Mouse (Mus musculus): ENCODE measurements at regions not wholly inside any gene's neighbourhood (a gene's known extent, or its start where the extent isn't known, plus 50 kb on each side); places are given as distances from the start of the nearest gene placed in this dataset.

- no peak for ATAC-seq (ENCODE audit: insufficient read depth, low FRiP score, low read depth)
Measured at GRCm38 (mm10) chr2:171661896-171662511, 381.3 kb downstream of the Cbln4 start.

GRCm38 (mm10) chr2:171657125-171657524 lies 386.1 kb downstream of the Cbln4 start:
- WGBS = 64% methylated on average over 7 of the region's 7 CpGs
- no peak for ATAC-seq (ENCODE audit: insufficient read depth, low FRiP score, low read depth)
- no peak overlapping the region for H3K27ac ChIP-seq
- no peaks in the 10 kb centered on the region for H3K9me3 ChIP-seq
- no peak overlapping the region for H3K4me2 ChIP-seq
- H3K9ac ChIP-seq = no peak overlapping the region
- no peak overlapping the region for H3K4me3 ChIP-seq (replicated peaks)
- no peaks in the 10 kb centered on the region for H3K36me3 ChIP-seq
- no peaks in the 10 kb centered on the region for H3K27me3 ChIP-seq (replicated peaks)
- H3K4me1 ChIP-seq = no peaks in the 10 kb centered on the region

More at GRCm38 (mm10) chr2:171661896-171662511, 381.3 kb downstream of the Cbln4 start:
- Histone ChIP-seq H3K9me3 (no peaks in the 10 kb centered on the region), H3K9ac (no peak overlapping the region), H3K4me1 (no peaks in the 10 kb centered on the region), H3K36me3 (no peaks in the 10 kb centered on the region), H3K27me3 (replicated peaks) (no peaks in the 10 kb centered on the region), H3K4me2 (no peak overlapping the region), H3K27ac (no peak overlapping the region), H3K4me3 (replicated peaks) (no peak overlapping the region)
- WGBS = 79% methylated on average over 8 of the region's 8 CpGs

DNA sequence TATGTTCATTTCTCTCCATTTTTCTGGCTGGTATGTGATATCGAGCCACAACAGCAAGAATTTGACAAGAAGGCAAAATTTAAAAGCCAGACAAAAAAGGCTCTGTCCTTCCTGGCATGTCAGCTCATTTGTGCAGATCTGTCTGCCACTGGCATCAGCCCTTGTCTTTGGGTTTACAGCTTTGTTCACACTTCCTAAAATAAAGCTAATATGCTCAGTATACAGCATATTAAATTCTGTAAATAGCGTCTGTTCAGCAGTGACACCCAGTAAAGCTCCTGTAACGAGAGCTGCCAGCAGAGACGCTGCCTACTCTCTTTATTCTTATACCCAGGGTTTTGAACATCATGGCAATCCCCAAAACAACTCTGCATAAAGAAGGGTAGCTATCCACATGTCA lies 401.5 kb downstream of the Cbln4 start:
- WGBS = 78% methylated on average over 4 of the region's 4 CpGs
- no peak overlapping the region for H3K4me3 ChIP-seq (replicated peaks)
- no peaks in the 10 kb centered on the region for H3K36me3 ChIP-seq
- no peaks in the 10 kb centered on the region for H3K9me3 ChIP-seq
- no peaks in the 10 kb centered on the region for H3K4me1 ChIP-seq
- H3K27me3 ChIP-seq (replicated peaks) = no peaks in the 10 kb centered on the region
- H3K9ac ChIP-seq = no peak overlapping the region
- no peak for ATAC-seq (ENCODE audit: insufficient read depth, low FRiP score, low read depth)
- no peak overlapping the region for H3K27ac ChIP-seq
- no peak overlapping the region for H3K4me2 ChIP-seq

GRCm38 (mm10) chr2:171640478-171640877 lies 402.8 kb downstream of the Cbln4 start:
- no peaks in the 10 kb centered on the region for H3K27me3 ChIP-seq (replicated peaks)
- H3K36me3 ChIP-seq = no peaks in the 10 kb centered on the region
- no peaks in the 10 kb centered on the region for H3K4me1 ChIP-seq
- 75% methylated on average over 9 of the region's 9 CpGs for WGBS
- no peak overlapping the region for H3K4me2 ChIP-seq
- no peak overlapping the region for H3K27ac ChIP-seq
- no peak for ATAC-seq (ENCODE audit: insufficient read depth, low FRiP score, low read depth)
- no peak overlapping the region for H3K9ac ChIP-seq
- H3K4me3 ChIP-seq (replicated peaks) = no peak overlapping the region
- no peaks in the 10 kb centered on the region for H3K9me3 ChIP-seq

DNA sequence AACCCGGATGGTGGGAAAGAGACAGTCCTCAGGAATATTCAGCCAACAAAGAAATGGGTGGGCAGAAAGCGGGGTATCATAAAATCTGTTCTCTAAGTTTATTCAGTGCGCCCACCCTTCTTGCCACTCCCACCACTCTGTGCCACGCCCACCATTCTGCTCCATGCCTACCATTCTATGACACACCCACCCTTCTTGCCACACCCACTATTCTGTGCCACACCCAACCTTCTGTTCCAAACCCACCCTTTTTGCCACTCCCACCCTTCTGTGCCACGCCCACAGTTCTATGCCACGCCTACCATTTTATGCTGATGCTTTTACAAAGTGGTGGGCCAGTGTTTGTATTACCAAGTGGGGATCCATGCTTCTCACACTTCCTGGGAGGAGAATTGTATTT lies 404.3 kb downstream of the Cbln4 start:
- 86% methylated on average over 6 of the region's 6 CpGs for WGBS
- H3K27me3 ChIP-seq (replicated peaks) = no peaks in the 10 kb centered on the region
- no peaks in the 10 kb centered on the region for H3K4me1 ChIP-seq

GRCm38 (mm10) chr2:171636837-171637236 lies 406.4 kb downstream of the Cbln4 start:
- no peak for ATAC-seq (ENCODE audit: insufficient read depth, low FRiP score, low read depth)
- Histone ChIP-seq H3K4me3 (replicated peaks) (no peak overlapping the region), H3K4me1 (no peaks in the 10 kb centered on the region), H3K27me3 (replicated peaks) (no peaks in the 10 kb centered on the region), H3K4me2 (no peak overlapping the region), H3K36me3 (no peaks in the 10 kb centered on the region), H3K9ac (no peak overlapping the region), H3K27ac (no peak overlapping the region), H3K9me3 (no peaks in the 10 kb centered on the region)
- 20% methylated on average over 6 of the region's 6 CpGs for WGBS

More for the DNA sequence above, 404.3 kb downstream of the Cbln4 start:
- ATAC-seq (ENCODE audit: insufficient read depth, low FRiP score, low read depth) = no peak
- no peak overlapping the region for H3K4me2 ChIP-seq
- no peak overlapping the region for H3K4me3 ChIP-seq (replicated peaks)
- no peaks in the 10 kb centered on the region for H3K36me3 ChIP-seq
- H3K9me3 ChIP-seq = no peaks in the 10 kb centered on the region
- H3K27ac ChIP-seq = no peak overlapping the region
- no peak overlapping the region for H3K9ac ChIP-seq

GRCm38 (mm10) chr2:171633355-171634097 lies 409.7 kb downstream of the Cbln4 start:
- Histone ChIP-seq H3K27me3 (replicated peaks) (no peaks in the 10 kb centered on the region), H3K4me1 (no peaks in the 10 kb centered on the region), H3K4me3 (replicated peaks) (no peak overlapping the region), H3K4me2 (no peak overlapping the region), H3K9me3 (no peaks in the 10 kb centered on the region), H3K36me3 (no peaks in the 10 kb centered on the region), H3K9ac (no peak overlapping the region), H3K27ac (no peak overlapping the region)
- WGBS = 57% methylated on average over 15 of the region's 15 CpGs
- ATAC-seq (ENCODE audit: insufficient read depth, low FRiP score, low read depth) = no peak

- Histone ChIP-seq H3K4me3 (replicated peaks) (no peak overlapping the region), H3K27me3 (replicated peaks) (no peaks in the 10 kb centered on the region), H3K9ac (no peak overlapping the region), H3K9me3 (no peaks in the 10 kb centered on the region), H3K27ac (no peak overlapping the region), H3K4me1 (no peaks in the 10 kb centered on the region), H3K36me3 (no peaks in the 10 kb centered on the region), H3K4me2 (no peak overlapping the region)
- 88% methylated on average over 9 of the region's 9 CpGs for WGBS
- ATAC-seq (ENCODE audit: insufficient read depth, low FRiP score, low read depth) = no peak
Measured at GRCm38 (mm10) chr2:171630101-171630715, 413.1 kb downstream of the Cbln4 start.

DNA sequence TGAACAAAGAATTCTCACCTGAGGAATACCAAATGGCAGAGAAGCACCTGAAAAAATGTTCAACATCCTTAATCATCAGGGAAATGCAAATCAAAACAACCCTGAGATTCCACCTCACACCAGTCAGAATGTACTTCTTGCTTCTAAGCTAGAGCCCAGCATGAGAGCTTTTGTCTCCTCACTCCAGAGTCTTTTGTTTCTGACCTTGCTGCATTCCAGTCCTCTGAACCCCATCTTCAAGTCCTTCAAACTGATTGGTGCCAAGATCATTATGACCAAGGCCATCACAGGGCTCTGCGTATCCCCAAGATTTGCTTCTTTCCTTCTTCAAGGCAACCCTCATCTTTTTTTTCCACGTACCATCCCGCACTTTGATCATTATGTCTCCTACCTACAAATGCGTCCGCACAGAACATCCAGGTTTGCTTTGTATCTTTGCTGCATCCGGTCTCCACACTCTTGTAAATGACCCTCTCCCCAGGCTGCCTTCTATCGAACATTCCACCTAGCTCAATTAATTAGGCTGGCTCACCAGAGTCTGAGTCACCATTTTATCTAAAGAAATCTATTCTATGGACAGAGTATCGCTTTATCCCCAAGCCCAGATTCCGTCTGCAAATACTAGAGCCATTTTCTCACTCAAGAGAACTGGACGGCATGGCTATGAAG lies 414.9 kb downstream of the Cbln4 start:
- Histone ChIP-seq H3K27ac (no peak overlapping the region), H3K27me3 (replicated peaks) (no peaks in the 10 kb centered on the region), H3K4me3 (replicated peaks) (no peak overlapping the region), H3K9me3 (no peaks in the 10 kb centered on the region), H3K9ac (no peak overlapping the region), H3K4me2 (no peak overlapping the region), H3K4me1 (no peaks in the 10 kb centered on the region), H3K36me3 (no peaks in the 10 kb centered on the region)
- ATAC-seq (ENCODE audit: insufficient read depth, low FRiP score, low read depth) = no peak
- WGBS = 87% methylated on average over 10 of the region's 10 CpGs

- WGBS = 61% methylated on average over 5 of the region's 5 CpGs
- ATAC-seq (ENCODE audit: insufficient read depth, low FRiP score, low read depth) = no peak
- H3K9me3 ChIP-seq = no peaks in the 10 kb centered on the region
- H3K36me3 ChIP-seq = no peaks in the 10 kb centered on the region
- no peaks in the 10 kb centered on the region for H3K4me1 ChIP-seq
- no peaks in the 10 kb centered on the region for H3K27me3 ChIP-seq (replicated peaks)
- no peak overlapping the region for H3K4me2 ChIP-seq
- H3K4me3 ChIP-seq (replicated peaks) = no peak overlapping the region
- no peak overlapping the region for H3K9ac ChIP-seq
- H3K27ac ChIP-seq = no peak overlapping the region
Measured at GRCm38 (mm10) chr2:171620668-171621067, 422.6 kb downstream of the Cbln4 start.

DNA sequence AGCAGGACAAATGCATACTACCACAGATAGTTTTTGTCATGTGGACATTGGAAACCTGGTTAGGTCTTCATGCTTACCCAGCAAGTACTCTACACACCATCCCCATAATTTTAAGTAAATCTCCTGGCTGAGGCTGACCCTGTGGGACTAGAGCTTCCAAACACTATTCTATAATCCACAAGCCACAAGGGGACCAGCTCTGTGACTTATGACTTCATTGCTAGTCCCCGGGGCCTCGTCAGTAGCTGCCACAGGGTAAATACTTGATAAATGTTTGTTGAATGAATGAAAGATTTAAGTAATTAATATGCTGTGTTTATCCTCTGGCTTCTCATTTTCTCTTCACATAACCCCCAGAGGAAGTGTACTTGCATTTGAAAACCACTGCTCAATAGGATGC lies 423.0 kb downstream of the Cbln4 start:
- 75% methylated on average over 2 of the region's 2 CpGs for WGBS
- H3K4me3 ChIP-seq (replicated peaks) = no peak overlapping the region
- H3K9ac ChIP-seq = no peak overlapping the region
- no peaks in the 10 kb centered on the region for H3K27me3 ChIP-seq (replicated peaks)
- no peaks in the 10 kb centered on the region for H3K9me3 ChIP-seq
- H3K4me2 ChIP-seq = no peak overlapping the region
- ATAC-seq (ENCODE audit: insufficient read depth, low FRiP score, low read depth) = no peak
- no peak overlapping the region for H3K27ac ChIP-seq
- no peaks in the 10 kb centered on the region for H3K4me1 ChIP-seq
- no peaks in the 10 kb centered on the region for H3K36me3 ChIP-seq

DNA sequence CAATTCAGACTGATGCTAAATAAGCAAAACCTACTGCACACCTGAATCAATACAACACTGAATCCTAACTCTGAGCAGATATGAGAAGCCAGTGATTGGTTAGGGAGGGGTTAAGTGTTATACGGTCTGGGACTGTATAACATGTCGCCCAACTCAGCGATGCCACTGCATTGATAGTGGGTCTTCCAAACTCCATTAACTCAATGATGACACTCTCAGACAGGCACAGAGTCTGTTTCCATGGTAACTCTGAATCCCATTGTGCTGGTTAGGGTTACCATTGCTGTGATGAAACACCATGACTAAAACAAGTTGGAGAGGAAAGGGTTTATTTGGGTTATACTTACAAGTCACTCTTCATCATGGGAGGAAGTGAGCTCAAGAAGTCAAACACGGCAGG lies 424.5 kb downstream of the Cbln4 start:
- no peak for ATAC-seq (ENCODE audit: insufficient read depth, low FRiP score, low read depth)
- Histone ChIP-seq H3K9me3 (no peaks in the 10 kb centered on the region), H3K4me2 (no peak overlapping the region), H3K27me3 (replicated peaks) (no peaks in the 10 kb centered on the region), H3K27ac (no peak overlapping the region), H3K4me1 (no peaks in the 10 kb centered on the region), H3K4me3 (replicated peaks) (no peak overlapping the region), H3K36me3 (no peaks in the 10 kb centered on the region), H3K9ac (no peak overlapping the region)
- WGBS = 81% methylated on average over 4 of the region's 4 CpGs

All from stomach, embryonic 15.5 days (tissue).